In the genomic region with DNA sequence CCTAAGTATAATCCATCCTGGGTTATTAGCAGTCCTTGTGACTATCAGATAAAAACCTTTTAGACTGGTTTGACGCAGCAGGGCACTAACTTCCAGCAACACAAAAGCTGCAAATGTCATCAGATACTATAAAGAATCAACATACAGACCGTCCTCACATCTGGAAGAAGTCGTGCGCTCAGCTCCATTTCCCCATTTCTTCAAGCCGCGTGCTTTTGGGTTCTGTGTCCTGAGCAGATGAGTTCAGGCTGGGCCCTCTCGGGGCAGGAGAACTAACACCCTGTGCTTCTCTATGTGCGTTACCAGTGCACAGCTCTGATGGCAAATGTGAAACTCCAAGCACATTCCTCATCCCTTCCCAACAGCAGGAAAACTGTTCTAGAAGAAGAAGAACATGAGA, we compare ENCODE assay signal across 20 mouse cellular contexts.
DNase-seq lines count a peak whose midpoint lies in the region; ATAC-seq lines count a peak whose summit lies in the region.
"Had no signal": no experiment of that assay in that cellular context is flagged by ENCODE, and none has a peak within 500 bp of the region (broad histone marks: within the 10 kb centered on the region; RNA-seq: fewer than 3 reads in every experiment).

No protein-coding gene starts in this region.

- 76% methylated on average over 8 of the region's 8 CpGs for WGBS in neural tube, embryonic 11.5 days
- 78% methylated on average over 8 of the region's 8 CpGs for WGBS in neural tube, embryonic 15.5 days

- H3K4me3 ChIP-seq in neural tube, embryonic 11.5 days (ENCODE audit: low read depth, low read length) = no peak overlapping the region
- H3K4me3 ChIP-seq in neural tube, embryonic 15.5 days (replicated peaks) = no peak overlapping the region
- H3K4me3 ChIP-seq: embryonic facial prominence, embryonic 13.5 days; embryonic facial prominence, embryonic 15.5 days; erythroblast, embryonic 14.5 days; forebrain, embryonic 10.5 days; forebrain, embryonic 12.5 days had no signal

- H3K4me2 ChIP-seq in neural tube, embryonic 11.5 days (ENCODE audit: low read depth) = no peak overlapping the region
- no peak overlapping the region for H3K4me2 ChIP-seq in neural tube, embryonic 15.5 days
- H3K4me2 ChIP-seq: embryonic facial prominence, embryonic 13.5 days; embryonic facial prominence, embryonic 15.5 days; forebrain, embryonic 12.5 days had no signal

- peak; percentile 64 for DNase-seq in heart, adult 11 months
- DNase-seq in heart, postnatal 4 days = no peak
- DNase-seq in neural tube, embryonic 11.5 days (ENCODE audit: low spot score) = no peak
- DNase-seq in A20 (ENCODE audit: low read depth, low spot score) = peak; percentile 7
- DNase-seq: adrenal gland, postnatal 25 days; cerebellum, adult 11 months; cerebellum, adult 18-20 months; cerebellum, adult 8-10 months; cerebellum, adult 9-11 months; cerebellum, postnatal 14 days; cerebellum, postnatal 36 days; embryo, embryonic 11 days had no signal

- H3K4me1 ChIP-seq in neural tube, embryonic 11.5 days (ENCODE audit: control insufficient read depth, insufficient read depth, low read length) = 0 out of 2 replicates have a peak, but pooled peaks cover 7% of the 10 kb centered on the region
- H3K4me1 ChIP-seq in neural tube, embryonic 15.5 days = peaks cover 32% of the 10 kb centered on the region

- no peaks in the 10 kb centered on the region for H3K36me3 ChIP-seq in neural tube, embryonic 11.5 days (ENCODE audit: control insufficient read depth, insufficient read depth, low read length)
- H3K36me3 ChIP-seq in neural tube, embryonic 15.5 days = peaks cover 4% of the 10 kb centered on the region; the same call in 1 of the 2 replicates
- H3K36me3 ChIP-seq: embryonic facial prominence, embryonic 13.5 days; embryonic facial prominence, embryonic 15.5 days; forebrain, embryonic 10.5 days; forebrain, embryonic 12.5 days had no signal

- no peak for ATAC-seq in neural tube, embryonic 11.5 days (ENCODE audit: insufficient read depth, low FRiP score, low TSS enrichment)
- ATAC-seq in neural tube, embryonic 15.5 days (ENCODE audit: low FRiP score) = no peak
- ATAC-seq: forebrain, embryonic 14.5 days; forebrain, embryonic 16.5 days had no signal

- H3K9me3 ChIP-seq in neural tube, embryonic 11.5 days (ENCODE audit: control insufficient read depth, low read length) = no peaks in the 10 kb centered on the region
- no peaks in the 10 kb centered on the region for H3K9me3 ChIP-seq in neural tube, embryonic 15.5 days (replicated peaks)
- H3K9me3 ChIP-seq: embryonic facial prominence, embryonic 13.5 days; embryonic facial prominence, embryonic 15.5 days; forebrain, embryonic 10.5 days; forebrain, embryonic 12.5 days had no signal

- H3K27ac ChIP-seq in neural tube, embryonic 11.5 days (ENCODE audit: low read depth, low read length) = 0 out of 2 replicates have a peak overlapping the region, but pooled peaks have one; percentile 14
- H3K27ac ChIP-seq in neural tube, embryonic 15.5 days (replicated peaks) = no peak overlapping the region
- H3K27ac ChIP-seq: embryonic facial prominence, embryonic 13.5 days; embryonic facial prominence, embryonic 15.5 days; forebrain, embryonic 12.5 days had no signal

- H3K27me3 ChIP-seq in neural tube, embryonic 11.5 days (ENCODE audit: control insufficient read depth, insufficient read depth, low read length) = no peaks in the 10 kb centered on the region
- H3K27me3 ChIP-seq in neural tube, embryonic 15.5 days (replicated peaks) = no peaks in the 10 kb centered on the region
- H3K27me3 ChIP-seq: embryonic facial prominence, embryonic 13.5 days; embryonic facial prominence, embryonic 15.5 days had no signal

- no peak overlapping the region for H3K9ac ChIP-seq in neural tube, embryonic 11.5 days (ENCODE audit: low read length)
- no peak overlapping the region for H3K9ac ChIP-seq in neural tube, embryonic 15.5 days (replicated peaks)
- H3K9ac ChIP-seq: embryonic facial prominence, embryonic 13.5 days; embryonic facial prominence, embryonic 15.5 days; forebrain, embryonic 12.5 days had no signal

Comparison
In these comparisons a context has a peak if more than half of its experiments do, and no peak if none do; other contexts are left out.
1. DNase-seq: peak in heart, adult 11 months (single experiment) and A20 (single experiment); none in heart, postnatal 4 days (single experiment) and neural tube, embryonic 11.5 days (single experiment).